Mouse (Mus musculus) CH12.LX (cell line): ENCODE measurements around the gene Trim59. TPM values are rescaled to one million over a fixed set of nuclear protein-coding genes. Genes with fewer than 3 reads are reported as not detected.
A peak's percentile ranks its signal among the peaks of the same experiment; 100 is the strongest.

ENCODE experiments used
- DNase-seq: peaks from one replicate; pipeline ENCODE4 v3.0.0-alpha.2; 2013; ENCODE audit errors: extremely low read depth
- H3K27ac ChIP-seq: 2 replicates; pipeline ENCODE4 v1.5.1; 2012; ENCODE audit warnings: low read depth, mild to moderate bottlenecking, control low read depth, moderate library complexity; ENCODE audit not compliant: insufficient read depth
- H3K27me3 ChIP-seq: replicated peaks from 2 replicates; pipeline ENCODE3; 2012; ENCODE audit warnings: inconsistent platforms
- H3K36me3 ChIP-seq, 2 experiments: replicated peaks in 1 of 2; 2 replicates each; pipeline versions ENCODE3 to v1.6.1; 2012; ENCODE audit warnings: inconsistent platforms in 1 of 2, low read length in 1 of 2, mild to moderate bottlenecking in 1 of 2, mixed read lengths in 1 of 2, moderate library complexity in 1 of 2; ENCODE audit not compliant: control insufficient read depth in 1 of 2, insufficient read depth in 1 of 2
- H3K4me1 ChIP-seq, 2 experiments: 2 replicates each; pipeline ENCODE4 v1.6.1; 2012; ENCODE audit warnings: inconsistent platforms in 1 of 2, moderate library complexity in 1 of 2; ENCODE audit not compliant: insufficient read depth in 2 of 2, control insufficient read depth in 1 of 2
- H3K4me2 ChIP-seq: 2 replicates; pipeline ENCODE4 v1.6.1; 2012; ENCODE audit warnings: low read depth, mild to moderate bottlenecking, control low read depth; ENCODE audit not compliant: poor library complexity, insufficient read depth, severe bottlenecking
- H3K4me3 ChIP-seq, 3 experiments: fragments of 150-350 bp in 1 of 3; sonication (generic) in 1 of 3; replicated peaks in 1 of 3; 2 replicates each; pipeline versions ENCODE3 to v1.5.1; 2011 to 2012; ENCODE audit warnings: low read depth in 2 of 3, low read length in 2 of 3, mild to moderate bottlenecking in 2 of 3, moderate library complexity in 2 of 3, control low read depth in 1 of 3, improper control_type of control experiment in 1 of 3, inconsistent platforms in 1 of 3, mixed read lengths in 1 of 3; ENCODE audit not compliant: poor library complexity in 1 of 3
- H3K79me2 ChIP-seq: replicated peaks from 2 replicates; pipeline ENCODE4 v1.6.1; 2012; ENCODE audit warnings: mild to moderate bottlenecking, moderate library complexity; ENCODE audit not compliant: control insufficient read depth, poor library complexity, insufficient read depth, severe bottlenecking; ENCODE audit errors: extremely low read depth
- H3K9ac ChIP-seq: 2 replicates; pipeline ENCODE4 v1.6.1; 2012; ENCODE audit warnings: low read depth, mild to moderate bottlenecking, control low read depth, moderate library complexity; ENCODE audit not compliant: insufficient read depth
- H3K9me3 ChIP-seq: replicated peaks from 2 replicates; pipeline ENCODE3; 2012; ENCODE audit warnings: low read length, inconsistent platforms, mixed read lengths
- BHLHE40 ChIP-seq: IDR thresholded peaks from 2 replicates; pipeline ENCODE4 v1.6.1; 2011; ENCODE audit warnings: mild to moderate bottlenecking, low read depth, low read length, improper control_type of control experiment
- CHD1 ChIP-seq: IDR thresholded peaks from 2 replicates; pipeline ENCODE4 v1.6.1; 2012; ENCODE audit warnings: low read depth, low read length, improper control_type of control experiment, inconsistent platforms
- CHD2 ChIP-seq: IDR thresholded peaks from 2 replicates; pipeline ENCODE4 v1.6.1; 2011; ENCODE audit warnings: low read length, improper control_type of control experiment
- CTCF ChIP-seq, 2 experiments: IDR thresholded peaks in 1 of 2; conservative IDR thresholded peaks in 1 of 2; 2 replicates each; pipeline ENCODE4 v1.5.1; 2011 to 2012; ENCODE audit warnings: low read depth in 2 of 2, low read length in 2 of 2, improper control_type of control experiment in 1 of 2, inconsistent platforms in 1 of 2, mild to moderate bottlenecking in 1 of 2, moderate library complexity in 1 of 2
- E2F4 ChIP-seq: IDR thresholded peaks from 2 replicates; pipeline ENCODE4 v1.6.1; 2011; ENCODE audit warnings: low read depth, low read length, improper control_type of control experiment; ENCODE audit not compliant: insufficient replicate concordance
- ELF1 ChIP-seq: IDR thresholded peaks from 2 replicates; pipeline ENCODE4 v1.6.1; 2014; ENCODE audit warnings: low read depth, mild to moderate bottlenecking, inconsistent platforms, low read length, improper control_type of control experiment
- ETS1 ChIP-seq: conservative IDR thresholded peaks from 2 replicates; pipeline ENCODE4 v1.6.1; 2012; ENCODE audit warnings: low read depth, mild to moderate bottlenecking, inconsistent platforms, low read length, improper control_type of control experiment, moderate library complexity
- GABPA ChIP-seq: IDR thresholded peaks from 2 replicates; pipeline ENCODE4 v1.6.1; 2012; ENCODE audit warnings: low read depth, low read length, improper control_type of control experiment, inconsistent platforms; ENCODE audit not compliant: insufficient replicate concordance
- HCFC1 ChIP-seq: IDR thresholded peaks from 2 replicates; pipeline ENCODE4 v1.6.1; 2012; ENCODE audit warnings: low read depth, mild to moderate bottlenecking, inconsistent platforms, low read length, improper control_type of control experiment
- IRF4 ChIP-seq: IDR thresholded peaks from 2 replicates; pipeline ENCODE4 v1.6.1; 2014; ENCODE audit warnings: low read depth, mild to moderate bottlenecking, inconsistent platforms, low read length, improper control_type of control experiment
- JUN ChIP-seq: IDR thresholded peaks from 2 replicates; pipeline ENCODE4 v1.6.1; 2011; ENCODE audit warnings: low read depth, mild to moderate bottlenecking, low read length, improper control_type of control experiment, moderate library complexity; ENCODE audit not compliant: insufficient read depth
- JUND ChIP-seq: conservative IDR thresholded peaks from 2 replicates; pipeline ENCODE4 v1.6.1; 2011; ENCODE audit warnings: low read depth, low read length, improper control_type of control experiment
- KAT2A ChIP-seq: IDR thresholded peaks from 2 replicates; pipeline ENCODE4 v1.6.1; 2012; ENCODE audit warnings: low read length, improper control_type of control experiment, inconsistent platforms; ENCODE audit not compliant: insufficient replicate concordance
- MAFK ChIP-seq: IDR thresholded peaks from 2 replicates; pipeline ENCODE4 v1.6.1; 2011; ENCODE audit warnings: low read length, improper control_type of control experiment; ENCODE audit not compliant: insufficient replicate concordance
- MAX ChIP-seq: IDR thresholded peaks from 2 replicates; pipeline ENCODE4 v1.6.1; 2011; ENCODE audit warnings: low read length, improper control_type of control experiment
- MAZ ChIP-seq: IDR thresholded peaks from 2 replicates; pipeline ENCODE4 v1.6.1; 2012; ENCODE audit warnings: low read depth, mild to moderate bottlenecking, inconsistent platforms, low read length, improper control_type of control experiment, moderate library complexity
- MEF2A ChIP-seq: IDR thresholded peaks from 2 replicates; pipeline ENCODE4 v1.6.1; 2014; ENCODE audit warnings: low read depth, mild to moderate bottlenecking, inconsistent platforms, low read length, improper control_type of control experiment, borderline replicate concordance
- MXI1 ChIP-seq: IDR thresholded peaks from 2 replicates; pipeline ENCODE4 v1.6.1; 2011; ENCODE audit warnings: mild to moderate bottlenecking, low read depth, low read length, improper control_type of control experiment
- MYC ChIP-seq: IDR thresholded peaks from 2 replicates; pipeline ENCODE4 v1.6.1; 2011; ENCODE audit warnings: low read depth, mild to moderate bottlenecking, improper control_type of control experiment, low read length
- NELFE ChIP-seq: IDR thresholded peaks from 2 replicates; pipeline ENCODE4 v1.6.1; 2011; ENCODE audit warnings: low read depth, low read length, improper control_type of control experiment
- NRF1 ChIP-seq: IDR thresholded peaks from 2 replicates; pipeline ENCODE4 v1.6.1; 2014; ENCODE audit warnings: low read depth, mild to moderate bottlenecking, inconsistent platforms, low read length, improper control_type of control experiment, moderate library complexity
- PAX5 ChIP-seq: IDR thresholded peaks from 2 replicates; pipeline ENCODE4 v1.6.1; 2012; ENCODE audit warnings: low read length, inconsistent platforms, mixed read lengths
- POLR2A ChIP-seq: IDR thresholded peaks from 2 replicates; pipeline ENCODE4 v1.6.1; 2011; ENCODE audit warnings: low read depth, mild to moderate bottlenecking, improper control_type of control experiment, low read length
- POLR2AphosphoS2 ChIP-seq: IDR thresholded peaks from 2 replicates; pipeline ENCODE4 v1.6.1; 2011; ENCODE audit warnings: low read depth, low read length, improper control_type of control experiment
- RAD21 ChIP-seq: IDR thresholded peaks from 2 replicates; pipeline ENCODE4 v1.6.1; 2011; ENCODE audit warnings: low read depth, mild to moderate bottlenecking, low read length, improper control_type of control experiment, moderate library complexity
- RCOR1 ChIP-seq: conservative IDR thresholded peaks from 2 replicates; pipeline ENCODE4 v1.6.1; 2012; ENCODE audit warnings: low read depth, mild to moderate bottlenecking, inconsistent platforms, low read length, improper control_type of control experiment
- SIN3A ChIP-seq: IDR thresholded peaks from 2 replicates; pipeline ENCODE4 v1.6.1; 2012; ENCODE audit warnings: low read length, improper control_type of control experiment, inconsistent platforms
- SMC3 ChIP-seq: IDR thresholded peaks from 2 replicates; pipeline ENCODE4 v1.6.1; 2011; ENCODE audit warnings: low read depth, low read length, improper control_type of control experiment
- TBP ChIP-seq: conservative IDR thresholded peaks from 2 replicates; pipeline ENCODE4 v1.6.1; 2011; ENCODE audit warnings: low read depth, low read length, improper control_type of control experiment
- TCF12 ChIP-seq: IDR thresholded peaks from 2 replicates; pipeline ENCODE4 v1.6.1; 2014; ENCODE audit warnings: low read depth, mild to moderate bottlenecking, inconsistent platforms, low read length, improper control_type of control experiment
- UBTF ChIP-seq: IDR thresholded peaks from 2 replicates; pipeline ENCODE4 v1.6.1; 2012; ENCODE audit warnings: low read depth, mild to moderate bottlenecking, inconsistent platforms, low read length, improper control_type of control experiment, moderate library complexity
- USF1 ChIP-seq: IDR thresholded peaks from 2 replicates; pipeline ENCODE4 v1.6.1; 2014; ENCODE audit warnings: low read depth, mild to moderate bottlenecking, inconsistent platforms, low read length, improper control_type of control experiment
- USF2 ChIP-seq: conservative IDR thresholded peaks from 2 replicates; pipeline ENCODE4 v1.6.1; 2011; ENCODE audit warnings: low read depth, low read length, improper control_type of control experiment
- ZC3H11A ChIP-seq: IDR thresholded peaks from 2 replicates; pipeline ENCODE4 v1.6.1; 2012; ENCODE audit warnings: low read depth, mild to moderate bottlenecking, inconsistent platforms, low read length, improper control_type of control experiment
- ZKSCAN1 ChIP-seq: IDR thresholded peaks from 2 replicates; pipeline ENCODE4 v1.6.1; 2012; ENCODE audit warnings: low read depth, inconsistent platforms, low read length, improper control_type of control experiment, borderline replicate concordance
- ZMIZ1 ChIP-seq: IDR thresholded peaks from 2 replicates; pipeline ENCODE4 v1.6.1; 2012; ENCODE audit warnings: low read depth, mild to moderate bottlenecking, inconsistent platforms, low read length, improper control_type of control experiment
- ZNF384 ChIP-seq: IDR thresholded peaks from 2 replicates; pipeline ENCODE4 v1.6.1; 2012; ENCODE audit warnings: low read depth, low read length, improper control_type of control experiment, inconsistent platforms
- dilution Hi-C: fragments of 300-500 bp; cut with MboI; formaldehyde crosslinking; loops from 2 replicates; pipeline ENCODE4 v1.14.3; 2020; ENCODE audit warnings: low sequenced_read_pairs; ENCODE audit not compliant: extremely low pct_unique_long_range_greater_than_20kb, extremely low pct_ligation_motif_present
- in situ Hi-C: fragments of 300-500 bp; cut with MboI; formaldehyde crosslinking; loops from 3 replicates; pipeline ENCODE4 v1.14.3; 2019; ENCODE audit warnings: low sequenced_read_pairs, low pct_ligation_motif_present, low pct_unique_long_range_greater_than_20kb, mixed read lengths
- polyA plus RNA-seq: library from polyadenylated mRNA; unstranded; fragments of >175 nt; gene quantifications from 2 replicates; pipeline ENCODE4 v1.2.1, GENCODE M21; 2012; ENCODE audit warnings: low read depth; ENCODE audit not compliant: insufficient read length
- total RNA-seq, 2 experiments: library from RNA; depleted of rRNA; stranded (reverse); fragments of 300-350 nt in 1 of 2; fragments of >200 nt in 1 of 2; gene quantifications; 2 replicates each; pipeline ENCODE4 v1.2.3; 2012 to 2014

Trim59 gene
- total and polyA plus RNA-seq, 3 experiments = 7.4 to 42.9 (median 29.1) TPM

DNA sequence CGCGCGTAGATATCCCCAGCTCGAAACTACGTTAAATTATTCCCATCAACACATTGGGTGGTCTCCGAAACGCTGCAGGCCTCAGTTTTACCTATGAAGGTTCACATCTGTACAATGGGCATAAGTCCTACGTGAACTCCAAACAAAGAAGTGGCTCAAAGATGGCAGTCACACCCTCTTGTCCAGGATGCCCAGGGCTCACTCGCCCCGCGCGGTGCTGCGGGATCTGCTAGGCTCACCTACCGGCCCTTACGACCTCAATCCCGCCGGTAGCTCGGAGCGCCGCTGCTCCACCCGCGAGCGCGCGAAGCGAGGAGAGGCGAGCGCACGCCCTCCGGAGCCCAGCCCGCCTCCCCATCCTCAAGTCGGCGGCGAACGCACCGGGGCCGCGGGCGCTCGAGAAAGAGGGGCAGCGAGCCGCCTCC is 376 bp downstream of the Trim59 start:
- Histone ChIP-seq H3K9me3 (peaks cover 3% of the 10 kb centered on the region), H3K9ac (peak overlapping the region; percentile 31)
- dilution Hi-C loops = no loop called here

DNA sequence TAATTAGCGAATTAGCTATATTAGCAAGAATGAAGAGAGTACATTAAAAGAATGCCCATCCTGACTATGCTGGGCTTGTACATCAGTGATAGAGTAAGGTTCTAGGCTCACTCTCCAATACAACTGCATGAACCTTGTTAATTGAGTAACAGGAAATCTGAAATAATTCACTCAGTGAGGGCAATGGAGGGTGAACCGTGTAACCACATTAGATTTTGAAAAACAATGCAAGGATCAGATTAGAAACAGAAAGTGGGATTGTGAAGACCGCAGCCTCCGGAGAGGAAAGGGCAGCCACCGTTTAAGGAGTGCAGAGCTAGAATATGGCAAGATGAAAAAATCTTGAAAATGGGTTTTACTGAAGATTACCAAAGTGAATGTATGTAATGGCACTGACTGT is 3.3 kb downstream of the Trim59 start:
- Histone ChIP-seq H3K79me2 (peaks cover 27% of the 10 kb centered on the region), H3K36me3 (peaks cover 6 to 20% of the 10 kb centered on the region in 2 experiments), H3K4me3 (peak overlapping the region; percentile 13 to 50 (median 46)), H3K27ac (no peak overlapping the region), H3K9ac (peak overlapping the region; percentile 50), H3K4me1 (peaks cover 0 to 17% of the 10 kb centered on the region in 2 experiments; a peak in 2 of 4 replicates), H3K9me3 (peaks cover 3% of the 10 kb centered on the region), H3K4me2 (peak overlapping the region; percentile 81), H3K27me3 (no peaks in the 10 kb centered on the region)
- in situ Hi-C loops (no loop called here), dilution Hi-C loops (no loop called here)
- DNase-seq = peak; percentile 41
- TF ChIP-seq E2F4 (no peak), USF2 (no peak), JUND (no peak), NELFE (no peak), BHLHE40 (no peak), MAFK (no peak), IRF4 (0 out of 2 replicates have a peak, but pooled peaks have one; percentile 20), MAZ (no peak), ELF1 (no peak), MXI1 (no peak), TBP (no peak), MEF2A (0 out of 2 replicates have a peak, but pooled peaks have one; percentile 9), SMC3 (no peak), NRF1 (no peak)

More for the DNA sequence above, 376 bp downstream of the Trim59 start:
- in situ Hi-C loops = no loop called here
- Histone ChIP-seq H3K4me2 (0 out of 2 replicates have a peak overlapping the region, but pooled peaks have one; percentile 63), H3K4me1 (peaks cover 0 to 13% of the 10 kb centered on the region in 2 experiments; a peak in 2 of 4 replicates), H3K27me3 (no peaks in the 10 kb centered on the region), H3K4me3 (peak overlapping the region; percentile 66 to 93 (median 84)), H3K79me2 (peaks cover 24% of the 10 kb centered on the region), H3K36me3 (peaks cover 3 to 8% of the 10 kb centered on the region in 2 experiments), H3K27ac (no peak overlapping the region)
- no peak for TF ChIP-seq POLR2A
- no peak for TF ChIP-seq USF1
- TF ChIP-seq ZNF384 = no peak
- TF ChIP-seq UBTF = peak; percentile 85
- peak; percentile 51 for TF ChIP-seq SIN3A
- TF ChIP-seq RAD21 = no peak
- TF ChIP-seq SMC3 = no peak
- no peak for TF ChIP-seq ETS1
- TF ChIP-seq CHD1 = no peak
- TF ChIP-seq JUND = no peak
- no peak for TF ChIP-seq JUN
- TF ChIP-seq ELF1 = no peak
- TF ChIP-seq IRF4 = no peak
- no peak for TF ChIP-seq CHD2
- TF ChIP-seq E2F4 = no peak
- no peak for TF ChIP-seq HCFC1
- TF ChIP-seq PAX5 = no peak
- no peak for TF ChIP-seq NRF1
- TF ChIP-seq USF2 = no peak
- TF ChIP-seq ZMIZ1 = no peak
- TF ChIP-seq TBP = no peak
- no peak for TF ChIP-seq BHLHE40
- peak; percentile 61 for TF ChIP-seq MYC
- TF ChIP-seq GABPA = no peak
- TF ChIP-seq CTCF (conservative IDR thresholded peaks at IDR 0.05 in 1 of 2, IDR thresholded peaks at IDR 0.05 in 1 of 2; ENCODE audit: low read depth in 2 of 2, low read length in 2 of 2) = no peak
- no peak for TF ChIP-seq TCF12
- no peak for TF ChIP-seq NELFE
- TF ChIP-seq MEF2A = 0 out of 2 replicates have a peak, but pooled peaks have one; percentile 22
- TF ChIP-seq MAZ = no peak
- TF ChIP-seq MAX = no peak
- TF ChIP-seq ZKSCAN1 = no peak
- TF ChIP-seq RCOR1 = no peak
- TF ChIP-seq POLR2AphosphoS2 = no peak
- TF ChIP-seq KAT2A = no peak
- no peak for TF ChIP-seq ZC3H11A
- peak; percentile 42 for DNase-seq
